Mouse (Mus musculus): ENCODE data around the gene Abcc6. TPM values are rescaled to one million over a fixed set of nuclear protein-coding genes. Genes with fewer than 3 reads are reported as not detected.

Gene Abcc6
- total and polyA plus RNA-seq, 3 experiments: under 0.01 TPM; not detected in 2

GRCm38 (mm10) chr7:45992470-45992869 lies 37.6 kb downstream of the Abcc6 start:
- no peak for DNase-seq (ENCODE audit: low spot score)
- Histone ChIP-seq H3K9me3 (replicated peaks) (no peaks in the 10 kb centered on the region), H3K4me1 (ENCODE audit: insufficient read depth, low read depth, low read length) (no peaks in the 10 kb centered on the region), H3K4me3 (ENCODE audit: low read depth, low read length) (no peak overlapping the region), H3K27me3 (ENCODE audit: insufficient read depth, low read length) (peaks cover 12% of the 10 kb centered on the region; the same call in 1 of the 2 replicates), H3K36me3 (replicated peaks) (no peaks in the 10 kb centered on the region)
- no peak for ATAC-seq (ENCODE audit: extremely low read depth, insufficient number of reproducible peaks, low FRiP score, poor library complexity, severe bottlenecking)
- TF ChIP-seq GATA1 (IDR thresholded peaks at IDR 0.05; ENCODE audit: borderline replicate concordance, low read length): no peak
- TF ChIP-seq TAL1 (conservative IDR thresholded peaks at IDR 0.05; ENCODE audit: low read depth, low read length): no peak
- no peak for TF ChIP-seq CTCF (IDR thresholded peaks at IDR 0.05; ENCODE audit: low read depth, low read length)
- TF ChIP-seq POLR2AphosphoS5 (IDR thresholded peaks at IDR 0.05; ENCODE audit: insufficient replicate concordance, low read depth, low read length): no peak
- TF ChIP-seq GATA2 (IDR thresholded peaks at IDR 0.05; ENCODE audit: borderline replicate concordance, low read depth, low read length): no peak

GRCm38 (mm10) chr7:45988344-45988743 lies 41.8 kb downstream of the Abcc6 start:
- Histone ChIP-seq H3K4me3 (ENCODE audit: low read depth, low read length) (no peak overlapping the region), H3K36me3 (replicated peaks) (no peaks in the 10 kb centered on the region), H3K27me3 (ENCODE audit: insufficient read depth, low read length) (peaks cover 5% of the 10 kb centered on the region; the same call in 1 of the 2 replicates), H3K4me1 (ENCODE audit: insufficient read depth, low read depth, low read length) (no peaks in the 10 kb centered on the region), H3K9me3 (replicated peaks) (no peaks in the 10 kb centered on the region)
- ATAC-seq (ENCODE audit: extremely low read depth, insufficient number of reproducible peaks, low FRiP score, poor library complexity, severe bottlenecking): no peak
- DNase-seq (ENCODE audit: low spot score): no peak
- TF ChIP-seq POLR2AphosphoS5 (IDR thresholded peaks at IDR 0.05; ENCODE audit: insufficient replicate concordance, low read depth, low read length): no peak
- no peak for TF ChIP-seq GATA1 (IDR thresholded peaks at IDR 0.05; ENCODE audit: borderline replicate concordance, low read length)
- no peak for TF ChIP-seq GATA2 (IDR thresholded peaks at IDR 0.05; ENCODE audit: borderline replicate concordance, low read depth, low read length)
- TF ChIP-seq CTCF (IDR thresholded peaks at IDR 0.05; ENCODE audit: low read depth, low read length): no peak
- TF ChIP-seq TAL1 (conservative IDR thresholded peaks at IDR 0.05; ENCODE audit: low read depth, low read length): no peak

- DNase-seq (ENCODE audit: low spot score) (peak; percentile 14), ATAC-seq (ENCODE audit: extremely low read depth, insufficient number of reproducible peaks, low FRiP score, poor library complexity, severe bottlenecking) (no peak)
- Histone ChIP-seq H3K4me1 (ENCODE audit: insufficient read depth, low read depth, low read length) (no peaks in the 10 kb centered on the region), H3K4me3 (ENCODE audit: low read depth, low read length) (no peak overlapping the region), H3K27me3 (ENCODE audit: insufficient read depth, low read length) (peaks cover 3% of the 10 kb centered on the region; the same call in 1 of the 2 replicates), H3K36me3 (replicated peaks) (no peaks in the 10 kb centered on the region), H3K9me3 (replicated peaks) (no peaks in the 10 kb centered on the region)
- TF ChIP-seq POLR2AphosphoS5 (IDR thresholded peaks at IDR 0.05; ENCODE audit: insufficient replicate concordance, low read depth, low read length) (no peak), CTCF (IDR thresholded peaks at IDR 0.05; ENCODE audit: low read depth, low read length) (no peak), GATA2 (IDR thresholded peaks at IDR 0.05; ENCODE audit: borderline replicate concordance, low read depth, low read length) (no peak), TAL1 (conservative IDR thresholded peaks at IDR 0.05; ENCODE audit: low read depth, low read length) (no peak), GATA1 (IDR thresholded peaks at IDR 0.05; ENCODE audit: borderline replicate concordance, low read length) (no peak)
Measured at GRCm38 (mm10) chr7:45986893-45987292, 43.2 kb downstream of the Abcc6 start.

- TF ChIP-seq POLR2AphosphoS5 (IDR thresholded peaks at IDR 0.05; ENCODE audit: insufficient replicate concordance, low read depth, low read length) (no peak), GATA1 (IDR thresholded peaks at IDR 0.05; ENCODE audit: borderline replicate concordance, low read length) (no peak), GATA2 (IDR thresholded peaks at IDR 0.05; ENCODE audit: borderline replicate concordance, low read depth, low read length) (no peak), TAL1 (conservative IDR thresholded peaks at IDR 0.05; ENCODE audit: low read depth, low read length) (no peak), CTCF (IDR thresholded peaks at IDR 0.05; ENCODE audit: low read depth, low read length) (no peak)
- H3K36me3 ChIP-seq (replicated peaks): no peaks in the 10 kb centered on the region
- DNase-seq (ENCODE audit: low spot score): no peak
- ATAC-seq (ENCODE audit: extremely low read depth, insufficient number of reproducible peaks, low FRiP score, poor library complexity, severe bottlenecking): no peak
- H3K4me1 ChIP-seq (ENCODE audit: insufficient read depth, low read depth, low read length): no peaks in the 10 kb centered on the region
- H3K9me3 ChIP-seq (replicated peaks): no peaks in the 10 kb centered on the region
- no peak overlapping the region for H3K4me3 ChIP-seq (ENCODE audit: low read depth, low read length)
- H3K27me3 ChIP-seq (ENCODE audit: insufficient read depth, low read length): peaks cover 9% of the 10 kb centered on the region; the same call in 1 of the 2 replicates
Measured at GRCm38 (mm10) chr7:45981612-45982011, 48.5 kb downstream of the Abcc6 start.

- peaks cover 1% of the 10 kb centered on the region; the same call in 1 of the 2 replicates for H3K27me3 ChIP-seq (ENCODE audit: insufficient read depth, low read length)
- H3K4me1 ChIP-seq (ENCODE audit: insufficient read depth, low read depth, low read length): peaks cover 3% of the 10 kb centered on the region; the same call in 1 of the 2 replicates
- DNase-seq (ENCODE audit: low spot score): no peak
- no peak for ATAC-seq (ENCODE audit: extremely low read depth, insufficient number of reproducible peaks, low FRiP score, poor library complexity, severe bottlenecking)
- no peaks in the 10 kb centered on the region for H3K36me3 ChIP-seq (replicated peaks)
- H3K4me3 ChIP-seq (ENCODE audit: low read depth, low read length): no peak overlapping the region
- H3K9me3 ChIP-seq (replicated peaks): no peaks in the 10 kb centered on the region
- TF ChIP-seq CTCF (IDR thresholded peaks at IDR 0.05; ENCODE audit: low read depth, low read length) (no peak), GATA1 (IDR thresholded peaks at IDR 0.05; ENCODE audit: borderline replicate concordance, low read length) (no peak), POLR2AphosphoS5 (IDR thresholded peaks at IDR 0.05; ENCODE audit: insufficient replicate concordance, low read depth, low read length) (no peak), GATA2 (IDR thresholded peaks at IDR 0.05; ENCODE audit: borderline replicate concordance, low read depth, low read length) (no peak), TAL1 (conservative IDR thresholded peaks at IDR 0.05; ENCODE audit: low read depth, low read length) (no peak)
Measured at GRCm38 (mm10) chr7:45974512-45974911, 55.6 kb downstream of the Abcc6 start.

GRCm38 (mm10) chr7:45974103-45974502 lies 56.0 kb downstream of the Abcc6 start:
- Histone ChIP-seq H3K9me3 (replicated peaks) (no peaks in the 10 kb centered on the region), H3K36me3 (replicated peaks) (no peaks in the 10 kb centered on the region), H3K4me1 (ENCODE audit: insufficient read depth, low read depth, low read length) (peaks cover 3% of the 10 kb centered on the region; the same call in 1 of the 2 replicates), H3K4me3 (ENCODE audit: low read depth, low read length) (no peak overlapping the region), H3K27me3 (ENCODE audit: insufficient read depth, low read length) (no peaks in the 10 kb centered on the region; the same call in 1 of the 2 replicates)
- ATAC-seq (ENCODE audit: extremely low read depth, insufficient number of reproducible peaks, low FRiP score, poor library complexity, severe bottlenecking): no peak
- no peak for DNase-seq (ENCODE audit: low spot score)
- TF ChIP-seq TAL1 (conservative IDR thresholded peaks at IDR 0.05; ENCODE audit: low read depth, low read length) (no peak), POLR2AphosphoS5 (IDR thresholded peaks at IDR 0.05; ENCODE audit: insufficient replicate concordance, low read depth, low read length) (no peak), GATA1 (IDR thresholded peaks at IDR 0.05; ENCODE audit: borderline replicate concordance, low read length) (no peak), GATA2 (IDR thresholded peaks at IDR 0.05; ENCODE audit: borderline replicate concordance, low read depth, low read length) (no peak), CTCF (IDR thresholded peaks at IDR 0.05; ENCODE audit: low read depth, low read length) (no peak)
